Mouse (Mus musculus) forebrain, embryonic 11.5 days (tissue): ENCODE results near the gene Slc39a11. TPM values are rescaled to one million over a fixed set of nuclear protein-coding genes. Genes with fewer than 3 reads are reported as not detected.

ENCODE experiments used
- ATAC-seq: fragments of 200-750 bp; cut with Nextera tagmentation; replicated peaks from 2 replicates; pipeline ENCODE4 v1.8.0; 2017; ENCODE audit warnings: moderate TSS enrichment; ENCODE audit not compliant: low FRiP score
- DNase-seq: peaks from one replicate; pipeline ENCODE4 v3.0.0-alpha.2; 2017; ENCODE audit warnings: low spot score
- H3K27ac ChIP-seq: fragments of 300-500 bp; sonication (generic); 2 replicates; pipeline ENCODE4 v1.5.1; 2014; ENCODE audit warnings: low read depth, low read length
- H3K27me3 ChIP-seq: fragments of 300-500 bp; sonication (generic); 2 replicates; pipeline ENCODE4 v1.6.1; 2014; ENCODE audit warnings: mild to moderate bottlenecking, low read length, mixed read lengths; ENCODE audit not compliant: control insufficient read depth, insufficient read depth
- H3K36me3 ChIP-seq: fragments of 300-500 bp; sonication (generic); 2 replicates; pipeline ENCODE4 v1.6.1; 2014; ENCODE audit warnings: mild to moderate bottlenecking, low read length, moderate library complexity, mixed read lengths; ENCODE audit not compliant: control insufficient read depth, insufficient read depth
- H3K4me1 ChIP-seq: fragments of 300-500 bp; sonication (generic); replicated peaks from 2 replicates; pipeline ENCODE4 v1.6.1; 2014; ENCODE audit warnings: low read length, mixed read lengths; ENCODE audit not compliant: control insufficient read depth, insufficient read depth
- H3K4me2 ChIP-seq: fragments of 300-500 bp; sonication (generic); 2 replicates; pipeline ENCODE4 v1.6.1; 2014; ENCODE audit warnings: low read depth, mild to moderate bottlenecking, low read length, moderate library complexity, mixed read lengths; ENCODE audit not compliant: severe bottlenecking
- H3K4me3 ChIP-seq: fragments of 300-500 bp; sonication (generic); 2 replicates; pipeline ENCODE4 v1.5.1; 2014; ENCODE audit warnings: low read depth, low read length
- H3K9ac ChIP-seq: fragments of 300-500 bp; sonication (generic); 2 replicates; pipeline ENCODE4 v1.6.1; 2014; ENCODE audit warnings: low read length
- H3K9me3 ChIP-seq: fragments of 300-500 bp; sonication (generic); 2 replicates; pipeline ENCODE4 v1.6.1; 2016; ENCODE audit warnings: low read length, mixed read lengths; ENCODE audit not compliant: control insufficient read depth
- WGBS: fragments of 180-500 bp; shearing (Covaris S2); extraction: QIAGEN DNeasy Blood & Tissue Kit; methylation state at CpG from one replicate; pipeline ENCODE4 v1.1.7; 2014; 5-methylcytosine and 5-hydroxymethylcytosine counted together
- polyA plus RNA-seq: library from polyadenylated mRNA; unstranded; fragments of >200 nt; fragmentation: Nextera tagmentation; extraction: Ambion mirVana; gene quantifications from 2 replicates; pipeline ENCODE4 v1.2.1, GENCODE M21; 2014

The Slc39a11 gene
- polyA plus RNA-seq, 1 experiment from 2014 or later: 20.6 TPM

DNA sequence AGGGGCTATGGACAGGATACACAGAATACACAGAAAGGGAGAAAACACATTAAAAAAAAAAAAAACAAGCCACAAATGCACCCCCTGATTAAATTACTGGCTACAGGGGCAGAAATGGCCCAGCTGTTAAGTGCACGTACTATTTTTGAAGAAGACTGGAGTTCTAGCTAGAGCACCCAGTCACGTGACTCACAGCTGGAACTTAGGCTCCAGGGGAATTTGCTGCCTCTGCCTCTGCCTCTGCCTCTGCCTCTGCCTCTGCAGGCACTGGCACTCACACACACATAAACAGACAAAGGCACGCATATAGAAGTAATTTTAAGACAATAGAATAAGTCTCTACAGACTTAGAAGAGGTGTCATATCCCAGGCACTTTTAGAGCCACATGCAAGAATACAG, 224.4 kb downstream of the Slc39a11 start:
- 85% methylated on average over 3 of the region's 3 CpGs for WGBS
- Histone ChIP-seq H3K9ac (no peak overlapping the region), H3K36me3 (no peaks in the 10 kb centered on the region), H3K4me1 (no peaks in the 10 kb centered on the region), H3K27me3 (no peaks in the 10 kb centered on the region), H3K4me2 (no peak overlapping the region), H3K27ac (no peak overlapping the region), H3K4me3 (no peak overlapping the region), H3K9me3 (no peaks in the 10 kb centered on the region)
- DNase-seq: no peak
- no peak for ATAC-seq

DNA sequence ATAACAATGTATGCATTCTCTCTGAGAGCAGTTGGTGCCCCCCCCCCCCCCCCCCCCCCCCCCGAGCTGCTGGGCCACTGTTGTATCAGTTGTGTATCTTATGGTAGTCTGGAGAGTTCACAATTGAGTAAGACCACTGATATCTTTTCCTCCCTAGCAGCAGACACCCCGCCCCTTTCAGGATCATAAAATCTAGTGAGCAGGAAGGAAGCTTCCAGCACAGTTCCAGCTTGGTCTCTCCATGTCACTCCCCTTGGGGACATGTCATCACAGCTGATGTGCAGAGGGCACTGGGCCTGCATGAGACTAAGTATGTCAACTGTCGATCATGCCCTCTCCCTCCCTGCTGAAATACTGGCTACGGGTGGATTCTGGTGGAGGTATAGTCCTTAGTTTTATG, 225.1 kb downstream of the Slc39a11 start:
- 92% methylated on average over 3 of the region's 4 CpGs for WGBS
- DNase-seq: no peak
- no peaks in the 10 kb centered on the region for H3K9me3 ChIP-seq
- no peaks in the 10 kb centered on the region for H3K4me1 ChIP-seq
- H3K4me2 ChIP-seq: no peak overlapping the region
- no peak overlapping the region for H3K27ac ChIP-seq
- H3K27me3 ChIP-seq: no peaks in the 10 kb centered on the region
- H3K36me3 ChIP-seq: no peaks in the 10 kb centered on the region
- ATAC-seq: no peak
- H3K9ac ChIP-seq: no peak overlapping the region
- no peak overlapping the region for H3K4me3 ChIP-seq

DNA sequence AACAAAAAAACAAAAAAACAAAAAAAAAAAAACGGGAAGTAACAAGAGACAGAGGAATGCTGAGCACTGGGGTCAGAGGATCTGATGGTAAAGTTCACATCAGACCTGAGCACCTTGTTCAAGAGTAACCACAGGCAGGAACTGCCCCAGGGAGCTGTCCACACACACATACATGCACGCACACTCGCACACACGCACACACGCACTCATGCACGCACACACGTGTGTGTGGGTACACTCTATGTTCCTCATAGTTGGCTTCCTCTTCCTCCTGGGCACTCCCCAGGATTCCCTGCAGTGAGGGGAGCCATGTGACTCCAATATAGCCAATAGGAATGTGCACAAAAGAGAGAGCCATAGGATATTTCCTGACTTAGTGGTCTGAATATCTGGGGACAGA, 227.3 kb downstream of the Slc39a11 start:
- Histone ChIP-seq H3K27ac (no peak overlapping the region), H3K9me3 (no peaks in the 10 kb centered on the region), H3K9ac (no peak overlapping the region), H3K4me3 (no peak overlapping the region), H3K4me1 (no peaks in the 10 kb centered on the region), H3K4me2 (no peak overlapping the region), H3K36me3 (no peaks in the 10 kb centered on the region), H3K27me3 (no peaks in the 10 kb centered on the region)
- DNase-seq (no peak), ATAC-seq (no peak)
- WGBS: 96% methylated on average over 7 of the region's 7 CpGs

DNA sequence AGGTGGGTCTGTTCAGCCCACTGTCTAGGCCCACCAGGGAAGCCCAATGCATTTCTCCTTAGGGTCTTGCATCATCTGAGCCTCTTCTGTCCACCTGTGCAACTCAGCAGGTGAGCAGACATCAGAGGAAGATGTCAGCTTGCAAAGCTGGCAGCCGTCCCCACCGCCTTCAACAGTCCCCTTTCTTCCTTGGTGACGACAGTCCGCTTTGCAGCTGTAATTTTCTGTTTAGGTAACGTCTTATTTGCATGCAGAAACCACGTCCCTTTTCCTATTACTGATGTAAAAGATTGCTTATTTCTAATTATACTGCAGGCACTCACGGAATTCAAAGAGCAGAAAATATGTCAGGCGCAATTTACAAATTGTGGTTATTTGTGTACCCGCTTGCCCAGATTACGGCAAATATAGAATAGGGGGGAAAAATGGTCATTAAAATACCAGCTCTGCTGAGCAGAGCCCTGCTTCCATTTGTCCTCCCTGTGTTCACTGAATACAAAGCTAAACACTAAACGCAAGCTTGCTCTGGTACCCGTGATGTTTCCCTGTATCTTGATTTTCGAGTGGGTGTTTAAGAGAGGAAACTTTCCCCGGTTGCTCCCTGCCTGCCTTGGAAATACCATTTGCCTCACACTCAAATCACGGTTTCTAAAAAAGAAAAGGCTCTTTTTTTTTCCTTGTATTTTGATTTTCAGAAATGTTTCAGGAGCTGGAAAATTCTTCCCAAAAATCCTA, 230.8 kb downstream of the Slc39a11 start:
- ATAC-seq (no peak), DNase-seq (no peak)
- Histone ChIP-seq H3K27me3 (no peaks in the 10 kb centered on the region), H3K27ac (no peak overlapping the region), H3K9ac (no peak overlapping the region), H3K4me2 (no peak overlapping the region), H3K4me1 (no peaks in the 10 kb centered on the region), H3K9me3 (no peaks in the 10 kb centered on the region), H3K36me3 (no peaks in the 10 kb centered on the region), H3K4me3 (no peak overlapping the region)
- WGBS: 82% methylated on average over 15 of the region's 15 CpGs

DNA sequence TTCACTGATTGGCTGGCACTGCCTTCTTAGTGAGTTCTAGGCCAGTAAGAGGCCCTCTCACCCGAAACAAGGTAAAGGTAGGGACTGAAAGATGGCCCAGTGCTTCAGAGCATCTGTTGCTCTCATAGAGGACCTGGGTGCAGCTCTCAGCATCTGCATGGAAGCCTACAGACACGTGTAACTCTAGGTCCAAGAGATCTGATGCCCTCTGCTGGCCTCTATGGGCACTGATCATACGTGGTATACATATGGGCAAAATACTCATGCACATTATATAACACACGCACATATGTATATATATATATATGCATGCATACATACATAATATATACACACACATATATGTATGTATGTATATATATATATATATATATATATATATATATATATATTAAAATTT, 231.9 kb downstream of the Slc39a11 start:
- Histone ChIP-seq H3K4me3 (no peak overlapping the region), H3K9ac (no peak overlapping the region), H3K36me3 (no peaks in the 10 kb centered on the region), H3K4me1 (no peaks in the 10 kb centered on the region), H3K27ac (no peak overlapping the region), H3K9me3 (no peaks in the 10 kb centered on the region), H3K27me3 (no peaks in the 10 kb centered on the region), H3K4me2 (no peak overlapping the region)
- no peak for ATAC-seq
- DNase-seq: no peak
- 83% methylated on average over 4 of the region's 4 CpGs for WGBS

DNA sequence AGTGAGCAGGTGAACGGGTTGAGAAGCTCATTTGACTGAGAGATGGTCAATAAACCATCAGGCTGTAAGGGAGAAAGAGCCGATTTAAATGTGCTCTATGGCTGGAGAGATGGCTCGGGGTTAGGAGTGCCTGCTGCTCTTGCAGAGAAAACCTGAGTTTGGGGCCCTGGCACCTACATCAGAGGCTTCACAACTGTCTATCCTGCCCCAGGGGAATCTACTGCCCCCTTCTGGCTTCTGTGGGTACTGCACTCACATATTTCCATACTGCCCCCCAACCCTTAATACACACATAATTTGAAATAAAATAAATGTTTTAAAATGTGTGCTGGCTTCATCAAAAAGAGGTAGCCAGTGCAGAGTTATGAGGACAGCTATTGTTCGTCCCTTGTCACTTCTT, 237.3 kb downstream of the Slc39a11 start:
- no peak overlapping the region for H3K4me3 ChIP-seq
- no peaks in the 10 kb centered on the region for H3K4me1 ChIP-seq
- no peak overlapping the region for H3K27ac ChIP-seq
- no peaks in the 10 kb centered on the region for H3K27me3 ChIP-seq
- 86% methylated on average over 4 of the region's 4 CpGs for WGBS
- ATAC-seq: no peak
- DNase-seq: no peak
- H3K9me3 ChIP-seq: no peaks in the 10 kb centered on the region
- no peak overlapping the region for H3K4me2 ChIP-seq
- no peaks in the 10 kb centered on the region for H3K36me3 ChIP-seq
- no peak overlapping the region for H3K9ac ChIP-seq

DNA sequence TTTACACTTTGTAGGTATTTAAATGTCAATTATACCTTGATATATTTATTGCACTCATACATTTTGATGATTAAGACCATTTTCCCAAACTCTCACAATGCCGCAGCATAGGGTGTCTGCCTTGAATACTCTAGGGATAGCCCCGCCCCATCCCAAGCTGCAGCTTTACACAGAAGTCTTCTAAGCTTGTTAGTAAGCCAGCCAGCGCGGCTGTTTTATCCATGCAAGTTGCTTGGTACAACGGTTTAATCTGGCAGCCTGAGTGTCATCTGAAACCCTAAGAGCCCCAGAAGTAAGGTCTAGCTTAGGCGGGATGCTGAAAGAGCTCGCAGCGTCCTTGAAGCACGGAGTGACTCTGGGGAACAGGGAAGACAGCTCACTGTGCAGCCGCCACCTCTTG, 238.1 kb downstream of the Slc39a11 start:
- H3K27me3 ChIP-seq: no peaks in the 10 kb centered on the region
- H3K36me3 ChIP-seq: no peaks in the 10 kb centered on the region
- H3K9me3 ChIP-seq: no peaks in the 10 kb centered on the region
- no peak for ATAC-seq
- H3K27ac ChIP-seq: no peak overlapping the region
- no peak overlapping the region for H3K4me3 ChIP-seq
- no peak overlapping the region for H3K4me2 ChIP-seq
- 67% methylated on average over 10 of the region's 10 CpGs for WGBS
- no peaks in the 10 kb centered on the region for H3K4me1 ChIP-seq
- no peak overlapping the region for H3K9ac ChIP-seq
- DNase-seq: no peak

DNA sequence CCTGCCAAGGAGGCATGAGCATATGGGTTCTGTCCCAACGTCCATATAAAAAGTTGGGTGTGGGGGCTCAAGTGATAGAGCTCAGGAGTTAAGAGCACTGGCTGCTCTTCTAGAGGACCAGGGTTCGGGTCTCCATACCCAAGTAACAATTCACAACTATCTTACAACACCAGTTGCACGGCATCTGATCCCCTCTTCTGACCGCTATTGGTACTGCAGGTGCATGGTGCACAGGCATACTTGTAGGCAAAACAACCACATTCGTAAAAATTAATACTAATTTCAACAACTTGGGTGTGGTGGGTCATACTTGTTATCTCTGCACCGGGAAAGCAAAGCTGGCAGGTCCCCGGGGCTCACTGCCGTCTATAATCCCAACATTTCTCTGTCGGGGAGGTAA, 240.8 kb downstream of the Slc39a11 start:
- WGBS: 92% methylated on average over 9 of the region's 9 CpGs
- Histone ChIP-seq H3K36me3 (no peaks in the 10 kb centered on the region), H3K27me3 (no peaks in the 10 kb centered on the region), H3K4me3 (no peak overlapping the region), H3K4me1 (no peaks in the 10 kb centered on the region), H3K4me2 (no peak overlapping the region), H3K9me3 (no peaks in the 10 kb centered on the region), H3K9ac (no peak overlapping the region), H3K27ac (no peak overlapping the region)
- DNase-seq (no peak), ATAC-seq (no peak)

DNA sequence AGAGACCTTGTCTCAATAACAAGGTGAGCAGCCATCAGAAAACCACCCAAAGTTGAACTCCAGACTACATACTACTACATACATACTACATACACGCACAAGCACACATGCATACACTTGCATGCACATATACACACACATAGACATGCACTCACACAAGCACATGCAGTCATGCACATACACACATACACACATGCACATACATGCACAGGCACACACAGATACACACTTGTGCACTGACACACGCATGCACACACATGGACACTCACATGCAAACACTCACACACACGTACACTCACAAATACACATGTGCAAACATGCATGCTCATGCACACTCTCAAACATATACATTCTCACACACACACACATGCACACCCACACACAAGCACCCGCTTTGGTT, 242.4 kb downstream of the Slc39a11 start:
- no peak overlapping the region for H3K4me3 ChIP-seq
- H3K27me3 ChIP-seq: no peaks in the 10 kb centered on the region
- ATAC-seq (no peak), DNase-seq (no peak)
- no peaks in the 10 kb centered on the region for H3K36me3 ChIP-seq
- no peaks in the 10 kb centered on the region for H3K4me1 ChIP-seq
- 98% methylated on average over 4 of the region's 4 CpGs for WGBS
- H3K9ac ChIP-seq: no peak overlapping the region
- no peak overlapping the region for H3K27ac ChIP-seq
- no peaks in the 10 kb centered on the region for H3K9me3 ChIP-seq
- no peak overlapping the region for H3K4me2 ChIP-seq
